Mouse (Mus musculus) neural tube, embryonic 14.5 days (tissue): ENCODE measurements around the gene Ciao1. TPM values are rescaled to one million over a fixed set of nuclear protein-coding genes. Genes with fewer than 3 reads are reported as not detected.
"Not testable (repeated sequence)": the region's sequence is repeated elsewhere in the genome, so short reads cannot be mapped to it uniquely, and the experiment has no call there.

ENCODE experiments used
- ATAC-seq: fragments of 200-750 bp; cut with Nextera tagmentation; 2 replicates; pipeline ENCODE4 v1.8.0; 2017; ENCODE audit warnings: low read depth, mild to moderate bottlenecking, moderate TSS enrichment, moderate library complexity
- H3K27ac ChIP-seq: fragments of 300-500 bp; sonication (generic); 2 replicates; pipeline ENCODE4 v1.5.1; 2014; ENCODE audit warnings: low read depth, mild to moderate bottlenecking, control low read depth, low read length, moderate library complexity, mixed read lengths
- H3K27me3 ChIP-seq: fragments of 300-500 bp; sonication (generic); 2 replicates; pipeline ENCODE4 v1.6.1; 2014; ENCODE audit warnings: low read length; ENCODE audit not compliant: control insufficient read depth, insufficient read depth
- H3K36me3 ChIP-seq: fragments of 300-500 bp; sonication (generic); 2 replicates; pipeline ENCODE4 v1.6.1; 2014; ENCODE audit warnings: low read length, mixed read lengths; ENCODE audit not compliant: control insufficient read depth, insufficient read depth
- H3K4me1 ChIP-seq: fragments of 300-500 bp; sonication (generic); 2 replicates; pipeline ENCODE4 v1.6.1; 2014; ENCODE audit warnings: low read length; ENCODE audit not compliant: control insufficient read depth, insufficient read depth
- H3K4me2 ChIP-seq: fragments of 300-500 bp; sonication (generic); 2 replicates; pipeline ENCODE4 v1.6.1; 2014; ENCODE audit warnings: mild to moderate bottlenecking, low read depth, low read length, control low read depth
- H3K4me3 ChIP-seq: fragments of 300-500 bp; sonication (generic); 2 replicates; pipeline ENCODE4 v1.5.1; 2014; ENCODE audit warnings: low read depth, low read length, control low read depth, mixed read lengths
- H3K9ac ChIP-seq: fragments of 300-500 bp; sonication (generic); replicated peaks from 2 replicates; pipeline ENCODE4 v1.6.1; 2014; ENCODE audit warnings: low read depth, mild to moderate bottlenecking, control low read depth, low read length, mixed read lengths
- H3K9me3 ChIP-seq: fragments of 300-500 bp; sonication (generic); 2 replicates; pipeline ENCODE4 v1.6.1; 2016; ENCODE audit warnings: low read length; ENCODE audit not compliant: control insufficient read depth
- WGBS: fragments of 180-500 bp; shearing (Covaris S2); extraction: QIAGEN DNeasy Blood & Tissue Kit; methylation state at CpG from one replicate; pipeline ENCODE4 v1.1.7; 2014; 5-methylcytosine and 5-hydroxymethylcytosine counted together
- polyA plus RNA-seq: library from polyadenylated mRNA; unstranded; fragments of >200 nt; fragmentation: Nextera tagmentation; extraction: Ambion mirVana; gene quantifications from 2 replicates; pipeline ENCODE4 v1.2.1, GENCODE M21; 2014

Ciao1 gene
- polyA plus RNA-seq, 1 experiment from 2014 or later: 59.9 TPM

DNA sequence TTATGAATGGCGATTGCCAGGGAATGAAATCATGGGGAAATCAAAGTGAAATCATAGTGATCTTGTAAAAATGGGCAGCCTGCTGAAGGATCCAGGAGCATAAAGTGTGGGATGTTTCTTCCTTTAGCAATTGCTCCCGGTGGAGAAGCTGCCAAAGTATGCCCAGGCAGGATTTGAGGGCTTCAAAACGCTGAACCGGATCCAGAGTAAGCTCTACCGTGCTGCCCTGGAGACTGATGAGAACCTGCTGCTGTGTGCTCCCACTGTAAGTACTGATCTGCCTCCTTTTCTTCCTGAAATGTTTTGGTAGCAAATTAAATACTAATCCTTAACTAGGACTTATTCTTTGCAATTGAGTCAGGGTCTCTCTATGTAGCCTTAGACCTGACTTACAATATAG lies 29.9 kb downstream of the Ciao1 start:
- WGBS: over 99% methylated on average over 5 of the region's 5 CpGs
- Histone ChIP-seq H3K4me3 (no peak overlapping the region), H3K27ac (no peak overlapping the region), H3K27me3 (no peaks in the 10 kb centered on the region), H3K4me2 (no peak overlapping the region), H3K4me1 (no peaks in the 10 kb centered on the region), H3K9me3 (no peaks in the 10 kb centered on the region), H3K36me3 (peaks cover 71% of the 10 kb centered on the region), H3K9ac (no peak overlapping the region)
- no peak for ATAC-seq

DNA sequence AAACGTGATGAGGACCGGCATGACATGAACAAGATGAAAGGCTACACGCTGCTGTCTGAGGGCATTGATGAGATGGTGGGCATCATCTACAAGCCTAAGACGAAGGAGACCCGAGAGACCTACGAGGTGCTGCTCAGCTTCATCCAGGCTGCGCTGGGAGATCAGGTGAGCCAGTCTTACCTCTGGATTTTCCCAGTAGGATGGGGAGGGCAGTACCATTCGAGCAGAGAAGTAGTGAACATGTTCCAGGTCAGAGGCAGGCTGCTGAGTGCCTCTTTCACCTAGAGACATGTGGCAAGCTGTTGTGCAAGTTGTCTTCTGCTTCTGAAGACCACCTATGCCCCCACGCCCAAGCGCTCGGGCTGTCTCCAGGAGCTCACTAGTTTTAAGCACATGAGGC lies 36.9 kb downstream of the Ciao1 start:
- Histone ChIP-seq H3K4me1 (peaks cover 7% of the 10 kb centered on the region; the same call in 1 of the 2 replicates), H3K4me2 (no peak overlapping the region), H3K4me3 (no peak overlapping the region), H3K36me3 (peaks cover 40% of the 10 kb centered on the region), H3K27ac (no peak overlapping the region), H3K9me3 (no peaks in the 10 kb centered on the region), H3K9ac (no peak overlapping the region), H3K27me3 (no peaks in the 10 kb centered on the region)
- WGBS: 97% methylated on average over 11 of the region's 11 CpGs
- ATAC-seq: no peak

DNA sequence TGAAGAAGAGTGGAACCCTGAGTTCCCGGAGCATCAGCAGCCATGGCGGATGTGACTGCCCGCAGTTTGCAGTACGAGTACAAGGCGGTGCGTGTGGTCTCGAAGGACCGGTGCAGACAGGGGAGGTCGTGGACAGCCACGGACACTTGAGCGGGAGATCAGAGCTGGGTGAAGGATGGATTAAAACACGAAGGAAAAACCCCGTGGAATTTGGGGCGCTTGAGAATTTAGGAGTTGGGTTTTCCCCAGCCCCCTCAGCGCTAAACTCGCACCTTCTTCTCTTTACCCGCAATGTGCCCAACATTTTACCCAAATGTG lies 39.2 kb downstream of the Ciao1 start:
- no peaks in the 10 kb centered on the region for H3K27me3 ChIP-seq
- H3K9me3 ChIP-seq: no peaks in the 10 kb centered on the region
- H3K4me3 ChIP-seq: peak overlapping the region; percentile 70
- peak overlapping the region; percentile 56; the same call in 1 of the 2 replicates for H3K27ac ChIP-seq
- peaks cover 27% of the 10 kb centered on the region for H3K36me3 ChIP-seq
- under 1% methylated on average over 17 of the region's 17 CpGs for WGBS
- H3K4me1 ChIP-seq: peaks cover 7% of the 10 kb centered on the region; the same call in 1 of the 2 replicates
- peak overlapping the region; percentile 71 for H3K9ac ChIP-seq
- H3K4me2 ChIP-seq: peak overlapping the region; percentile 82
- no peak for ATAC-seq

DNA sequence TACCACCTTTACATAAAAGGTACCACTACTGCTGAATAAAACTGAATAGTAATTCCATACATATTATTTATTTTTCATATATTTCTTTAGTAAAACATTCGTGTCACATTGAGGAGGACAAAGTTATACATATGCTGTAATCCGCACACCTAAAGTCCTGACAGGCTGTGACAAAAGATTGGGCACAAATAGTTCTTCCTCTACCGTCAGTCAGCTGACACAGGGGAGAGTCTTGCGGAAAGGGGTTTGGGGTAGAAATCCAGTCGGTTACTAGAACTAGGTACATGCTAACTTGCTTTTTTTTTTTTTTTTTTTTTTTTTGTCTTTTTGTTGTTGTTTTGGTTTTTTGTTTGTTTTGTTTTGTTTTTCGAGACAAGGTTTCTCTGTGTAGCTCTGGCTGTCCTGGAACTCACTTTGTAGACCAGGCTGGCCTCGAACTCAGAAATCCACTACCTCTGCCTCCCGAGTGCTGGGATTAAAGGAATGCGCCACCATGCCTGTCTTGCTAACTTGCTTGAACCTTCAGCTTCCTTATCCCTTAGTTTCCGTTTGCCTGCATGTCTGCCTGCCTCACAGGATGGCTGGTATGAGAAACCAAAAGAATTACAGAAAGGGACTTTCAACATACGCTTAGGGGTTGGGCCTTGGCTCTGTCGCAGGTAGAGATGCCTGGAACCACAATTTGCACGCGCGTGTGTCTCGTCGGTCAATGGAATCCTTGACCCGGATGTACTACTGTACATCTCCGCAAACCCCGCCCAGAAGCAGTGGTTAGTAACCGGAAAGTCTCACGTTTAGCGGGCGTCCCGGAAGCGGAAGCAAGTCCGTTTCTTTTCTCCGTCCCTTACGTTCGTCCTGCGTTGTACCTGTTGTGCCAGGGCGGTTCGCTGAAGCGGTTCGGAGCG lies 39.8 kb downstream of the Ciao1 start, which contains the start of the genes 1810024B03Rik and Snrnp200:
TSS of gene 1810024B03Rik (minus strand) at position 734 of the 905 bp plus-strand sequence.
TSS of gene Snrnp200 (plus strand) at position 840 of the 905 bp plus-strand sequence.
- peak; percentile 99 for ATAC-seq
- Histone ChIP-seq H3K27ac (peak within 1 kb of the TSS; percentile 62; the same call in 1 of the 2 replicates), H3K27me3 (no peaks in the 10 kb centered on the region), H3K36me3 (peaks cover 23% of the 10 kb centered on the region), H3K9ac (peak within 1 kb of the TSS; percentile 71), H3K9me3 (no peaks in the 10 kb centered on the region), H3K4me1 (peaks cover 7% of the 10 kb centered on the region; the same call in 1 of the 2 replicates), H3K4me2 (peak within 1 kb of the TSS; percentile 82), H3K4me3 (peak within 1 kb of the TSS; percentile 70)
- WGBS: 12% methylated on average over 36 of the region's 36 CpGs

DNA sequence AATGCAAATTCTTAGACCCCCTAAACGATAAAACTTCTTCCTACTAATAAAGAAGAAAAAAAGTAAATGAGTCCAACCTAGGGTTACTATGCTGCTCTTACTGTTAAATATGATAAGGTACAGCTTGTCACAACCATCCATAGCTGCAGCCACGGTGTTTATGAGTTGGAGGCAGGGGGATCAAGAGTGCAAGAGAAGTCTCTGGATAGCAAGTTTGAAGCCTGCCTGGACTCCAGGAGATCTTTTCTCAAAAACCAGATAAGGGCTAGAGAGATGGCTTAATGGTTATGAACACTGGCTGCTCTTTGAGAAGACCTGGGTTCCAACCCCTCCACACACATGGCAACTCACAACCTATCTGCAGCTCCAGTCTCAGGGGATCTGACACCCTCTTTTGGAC lies 40.7 kb downstream of the Ciao1 start:
- H3K27me3 ChIP-seq: no peaks in the 10 kb centered on the region
- no peak for ATAC-seq
- H3K9ac ChIP-seq: no peak overlapping the region
- H3K27ac ChIP-seq: no peak overlapping the region
- H3K9me3 ChIP-seq: no peaks in the 10 kb centered on the region
- 97% methylated on average over 2 of the region's 2 CpGs for WGBS
- peaks cover 15% of the 10 kb centered on the region for H3K36me3 ChIP-seq
- H3K4me1 ChIP-seq: peaks cover 7% of the 10 kb centered on the region; the same call in 1 of the 2 replicates
- no peak overlapping the region for H3K4me3 ChIP-seq
- no peak overlapping the region for H3K4me2 ChIP-seq

DNA sequence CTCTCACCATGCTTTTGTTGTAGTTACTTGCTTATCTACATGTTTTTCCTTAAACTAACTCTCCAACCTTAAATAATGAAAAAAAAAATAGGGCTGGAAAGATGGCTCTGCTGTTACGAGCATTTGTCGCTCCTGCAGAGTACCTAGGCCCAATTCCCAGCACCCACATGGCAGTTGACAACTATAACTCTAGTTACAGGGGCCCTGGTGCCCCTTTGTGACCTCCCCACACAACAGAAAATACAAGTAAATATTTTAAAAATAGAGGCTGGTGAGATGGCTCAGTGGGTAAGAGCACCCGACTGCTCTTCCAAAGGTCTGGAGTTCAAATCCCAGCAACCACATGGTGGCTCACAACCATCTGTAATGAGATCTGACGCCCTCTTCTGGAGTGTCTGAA lies 41.7 kb downstream of the Ciao1 start:
- H3K27ac ChIP-seq, H3K9me3 ChIP-seq, H3K4me3 ChIP-seq, H3K27me3 ChIP-seq, H3K4me2 ChIP-seq, H3K4me1 ChIP-seq, ATAC-seq, H3K36me3 ChIP-seq, H3K9ac ChIP-seq: not testable (repeated sequence)
- 97% methylated on average over 4 of the region's 4 CpGs for WGBS

DNA sequence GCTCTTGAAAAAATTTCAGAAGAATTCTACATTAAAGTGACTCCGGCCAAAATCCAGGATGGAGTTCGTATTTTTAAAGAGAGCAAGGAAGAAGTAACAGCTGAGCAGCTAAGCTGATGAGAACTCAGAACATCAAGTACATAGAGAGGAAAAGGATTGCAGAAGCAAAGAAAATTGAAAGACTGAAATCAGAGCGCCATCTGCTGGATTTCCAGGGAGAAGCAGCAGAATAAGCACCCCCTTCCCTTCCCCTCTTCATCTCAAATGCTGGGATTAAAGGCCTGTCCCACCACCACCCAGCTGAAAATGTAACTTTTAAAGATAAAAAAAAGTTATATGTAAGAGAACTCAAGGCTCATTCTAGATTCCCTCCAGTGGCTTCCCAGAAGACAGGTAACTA lies 42.7 kb downstream of the Ciao1 start:
- Histone ChIP-seq H3K4me1 (peaks cover 7% of the 10 kb centered on the region; the same call in 1 of the 2 replicates), H3K4me3 (no peak overlapping the region), H3K27ac (no peak overlapping the region), H3K36me3 (no peaks in the 10 kb centered on the region), H3K9me3 (no peaks in the 10 kb centered on the region), H3K9ac (no peak overlapping the region), H3K27me3 (no peaks in the 10 kb centered on the region), H3K4me2 (no peak overlapping the region)
- ATAC-seq: no peak
- WGBS: 39% methylated on average over 3 of the region's 3 CpGs

Other genes starting within 250 kb of the Ciao1 start
- 11.5 and 13.5 TPM in 2 replicates for gene Ap4e1, start 239.1 kb downstream of the Ciao1 start, polyA plus RNA-seq
- 36.3 and 37.3 TPM in 2 replicates for gene Blvra, start 177.2 kb downstream of the Ciao1 start, polyA plus RNA-seq
- 8.6 and 11.1 TPM in 2 replicates for gene Ncaph, start 113.9 kb downstream of the Ciao1 start, polyA plus RNA-seq
- 9.0 and 12.1 TPM in 2 replicates for gene Itpripl1, start 104.4 kb downstream of the Ciao1 start, polyA plus RNA-seq
- 1.1 and 1.5 TPM in 2 replicates for gene 1810024B03Rik, start 39.5 kb downstream of the Ciao1 start, polyA plus RNA-seq
- 64.3 and 73.7 TPM in 2 replicates for gene Snrnp200, start 39.4 kb downstream of the Ciao1 start, polyA plus RNA-seq
- 35.1 and 48.8 TPM in 2 replicates for gene Tmem127, start 92 bp upstream of the Ciao1 start, polyA plus RNA-seq
- gene Stard7, start 22.4 kb upstream of the Ciao1 start, polyA plus RNA-seq: 103 and 110 TPM in 2 replicates
- gene Dusp2, start 88.3 kb upstream of the Ciao1 start, polyA plus RNA-seq: 12.4 and 14.9 TPM in 2 replicates
- not detected in 2 replicates for gene Astl, start 90.8 kb upstream of the Ciao1 start, polyA plus RNA-seq
- 0.35 and 0.81 TPM in 2 replicates for gene Adra2b, start 115.4 kb upstream of the Ciao1 start, polyA plus RNA-seq
- gene Gpat2, start 177.4 kb upstream of the Ciao1 start, polyA plus RNA-seq: 0.12 and 0.17 TPM in 2 replicates
- gene Fahd2a, start 196.7 kb upstream of the Ciao1 start, polyA plus RNA-seq: 31.9 and 40.6 TPM in 2 replicates